Mouse (Mus musculus) lung, embryonic 15.5 days (tissue): ENCODE results near the gene Mmrn2. TPM values are rescaled to one million over a fixed set of nuclear protein-coding genes. Genes with fewer than 3 reads are reported as not detected.
A peak's percentile ranks its signal among the peaks of the same experiment; 100 is the strongest.

Source experiments
- ATAC-seq: fragments of 200-750 bp; cut with Nextera tagmentation; 2 replicates; pipeline ENCODE4 v1.8.0; 2017; ENCODE audit warnings: moderate number of reproducible peaks, borderline replicate concordance; ENCODE audit not compliant: low FRiP score, low TSS enrichment; ENCODE audit errors: extremely low read depth
- H3K27ac ChIP-seq: fragments of 300-500 bp; sonication (generic); 2 replicates; pipeline ENCODE4 v1.5.1; 2015; ENCODE audit warnings: moderate library complexity, mild to moderate bottlenecking, inconsistent platforms
- H3K27me3 ChIP-seq: fragments of 300-500 bp; sonication (generic); 2 replicates; pipeline ENCODE4 v1.6.1; 2015; ENCODE audit warnings: inconsistent platforms
- H3K36me3 ChIP-seq: fragments of 300-500 bp; sonication (generic); 2 replicates; pipeline ENCODE4 v1.6.1; 2015; ENCODE audit warnings: inconsistent platforms
- H3K4me1 ChIP-seq: fragments of 300-500 bp; sonication (generic); 2 replicates; pipeline ENCODE4 v1.6.1; 2015; ENCODE audit warnings: inconsistent platforms
- H3K4me2 ChIP-seq: fragments of 300-500 bp; sonication (generic); 2 replicates; pipeline ENCODE4 v1.6.1; 2015; ENCODE audit warnings: inconsistent platforms, mild to moderate bottlenecking, moderate library complexity
- H3K4me3 ChIP-seq: fragments of 300-500 bp; sonication (generic); 2 replicates; pipeline ENCODE4 v1.5.1; 2015; ENCODE audit warnings: mild to moderate bottlenecking, inconsistent platforms
- H3K9ac ChIP-seq: fragments of 300-500 bp; sonication (generic); 2 replicates; pipeline ENCODE4 v1.6.1; 2015; ENCODE audit warnings: inconsistent platforms
- H3K9me3 ChIP-seq: fragments of 300-500 bp; sonication (generic); 2 replicates; pipeline ENCODE4 v1.6.1; 2016; ENCODE audit warnings: inconsistent platforms
- WGBS: fragments of 180-500 bp; shearing (Covaris S2); methylation state at CpG from one replicate; pipeline ENCODE4 v1.1.7; 2015; 5-methylcytosine and 5-hydroxymethylcytosine counted together
- polyA plus RNA-seq: library from polyadenylated mRNA; unstranded; fragments of >200 nt; fragmentation: Nextera tagmentation; extraction: Ambion mirVana; gene quantifications from 2 replicates; pipeline ENCODE4 v1.2.1, GENCODE M21; 2015

Gene Mmrn2
- 12.7 and 14.3 TPM in 2 replicates for polyA plus RNA-seq

DNA sequence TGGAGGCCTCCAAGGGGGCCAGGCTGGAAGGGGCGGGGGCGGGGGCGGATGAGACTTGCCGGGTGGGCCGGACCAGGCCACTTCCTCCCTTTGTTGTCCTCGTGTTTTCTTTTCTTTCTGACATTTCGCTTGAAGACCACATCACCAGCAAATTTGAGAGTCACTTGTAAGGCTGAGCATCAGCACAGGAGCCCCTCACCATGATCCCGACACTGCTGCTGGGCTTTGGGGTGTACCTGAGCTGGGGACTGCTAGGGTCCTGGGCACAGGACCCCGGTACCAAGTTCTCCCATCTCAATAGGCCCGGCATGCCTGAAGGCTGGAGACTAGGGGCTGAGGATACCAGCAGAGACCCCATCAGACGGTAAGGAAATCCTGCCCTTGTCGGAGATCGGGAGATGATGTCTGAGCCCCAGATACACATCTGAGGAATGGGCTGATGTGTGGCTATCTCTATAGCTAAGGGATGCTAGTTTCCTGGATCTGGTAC is at the start of gene Mmrn2:
Gene Mmrn2 (plus strand): TSS at position 51 of the 490 bp plus-strand sequence.
- ATAC-seq = no peak
- Histone ChIP-seq H3K9ac (no peak within 1 kb of the TSS), H3K27ac (peak within 1 kb of the TSS; percentile 10; the same call in 1 of the 2 replicates)

DNA sequence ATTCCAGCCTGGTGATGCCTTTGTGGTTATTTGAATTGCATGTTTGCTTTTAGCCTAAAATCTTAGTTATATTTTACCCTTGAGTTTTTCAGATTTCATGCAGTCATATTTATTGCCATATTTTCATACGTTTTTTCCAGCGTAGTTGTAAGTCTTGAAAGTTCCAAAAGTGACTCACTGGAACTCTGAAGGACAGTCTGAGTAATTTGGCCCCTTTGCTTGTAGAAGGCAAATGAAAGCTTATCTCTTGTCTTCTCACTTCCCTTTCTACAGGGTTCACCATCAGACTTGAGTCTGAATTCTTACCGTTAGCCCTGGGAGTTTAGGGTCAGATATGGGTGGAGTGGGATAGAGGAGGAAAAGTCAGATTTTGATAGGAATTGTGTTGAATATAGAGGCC is 48.7 kb upstream of the Mmrn2 start:
- Histone ChIP-seq H3K4me3 (no peak overlapping the region), H3K27ac (no peak overlapping the region), H3K27me3 (no peaks in the 10 kb centered on the region), H3K9me3 (no peaks in the 10 kb centered on the region), H3K9ac (no peak overlapping the region), H3K36me3 (peaks cover 40% of the 10 kb centered on the region), H3K4me1 (no peaks in the 10 kb centered on the region), H3K4me2 (no peak overlapping the region)
- ATAC-seq = no peak
- 82% methylated on average over 3 of the region's 3 CpGs for WGBS

More for the DNA sequence above, at the start of gene Mmrn2:
- Histone ChIP-seq H3K9me3 (no peaks in the 10 kb centered on the region), H3K36me3 (no peaks in the 10 kb centered on the region), H3K4me1 (peaks cover 23% of the 10 kb centered on the region), H3K4me2 (peak within 1 kb of the TSS; percentile 45), H3K27me3 (no peaks in the 10 kb centered on the region), H3K4me3 (peak within 1 kb of the TSS; percentile 33)
- 73% methylated on average over 13 of the region's 13 CpGs for WGBS

DNA sequence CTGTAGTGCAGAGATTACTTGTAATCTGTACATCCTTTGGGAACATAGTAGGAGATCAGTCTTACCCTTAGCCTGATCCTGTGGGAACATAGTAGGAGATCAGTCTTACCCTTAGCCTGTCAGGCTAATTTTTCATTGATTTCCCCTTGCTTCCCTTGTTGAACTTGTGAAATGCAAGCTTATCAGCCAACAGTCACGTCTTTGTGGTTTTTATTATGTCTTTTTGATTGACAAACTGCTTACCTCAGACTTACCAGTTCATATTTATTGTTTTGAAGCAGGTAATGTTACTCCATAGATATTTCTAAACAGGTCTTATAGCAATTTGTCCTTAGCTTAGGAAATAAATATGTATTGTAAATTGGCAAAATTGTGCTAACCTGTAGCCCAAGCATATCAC is 47.6 kb upstream of the Mmrn2 start:
- H3K4me3 ChIP-seq = no peak overlapping the region

DNA sequence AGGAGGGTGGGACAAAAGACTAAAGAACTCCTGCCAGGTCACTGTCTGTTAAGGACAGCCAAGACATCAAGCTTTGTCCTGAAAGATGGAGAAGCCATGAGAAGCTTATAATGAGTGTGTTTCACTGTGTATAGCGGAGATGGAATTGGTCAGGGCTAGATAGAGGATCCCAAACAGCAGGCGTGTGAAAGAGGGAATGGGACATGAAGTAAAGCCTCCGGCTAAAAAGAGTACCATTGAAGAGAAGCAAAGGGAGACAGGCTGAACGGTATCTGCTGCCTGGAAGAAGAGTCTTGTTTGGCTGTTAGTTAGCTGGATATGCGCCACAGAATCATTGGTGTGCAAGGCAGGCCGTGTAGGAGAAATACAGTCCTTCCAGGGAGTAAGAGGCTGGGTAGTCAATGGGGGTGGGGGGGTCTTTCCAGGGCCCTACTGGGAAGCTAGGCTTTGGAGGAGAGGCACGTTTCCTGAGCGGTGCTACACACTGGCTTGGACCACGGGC is 44.6 kb upstream of the Mmrn2 start:
- Histone ChIP-seq H3K36me3 (peaks cover 56% of the 10 kb centered on the region), H3K4me1 (no peaks in the 10 kb centered on the region), H3K9me3 (no peaks in the 10 kb centered on the region), H3K27me3 (no peaks in the 10 kb centered on the region), H3K9ac (no peak overlapping the region), H3K4me3 (no peak overlapping the region), H3K27ac (no peak overlapping the region), H3K4me2 (no peak overlapping the region)
- WGBS = 90% methylated on average over 9 of the region's 9 CpGs
- ATAC-seq = no peak

More for the DNA sequence above, 47.6 kb upstream of the Mmrn2 start:
- WGBS = 65% methylated on average over 1 of the region's 1 CpGs
- Histone ChIP-seq H3K4me1 (no peaks in the 10 kb centered on the region), H3K27ac (no peak overlapping the region), H3K27me3 (no peaks in the 10 kb centered on the region), H3K4me2 (no peak overlapping the region), H3K9ac (no peak overlapping the region), H3K9me3 (no peaks in the 10 kb centered on the region), H3K36me3 (peaks cover 46% of the 10 kb centered on the region)
- ATAC-seq = no peak

DNA sequence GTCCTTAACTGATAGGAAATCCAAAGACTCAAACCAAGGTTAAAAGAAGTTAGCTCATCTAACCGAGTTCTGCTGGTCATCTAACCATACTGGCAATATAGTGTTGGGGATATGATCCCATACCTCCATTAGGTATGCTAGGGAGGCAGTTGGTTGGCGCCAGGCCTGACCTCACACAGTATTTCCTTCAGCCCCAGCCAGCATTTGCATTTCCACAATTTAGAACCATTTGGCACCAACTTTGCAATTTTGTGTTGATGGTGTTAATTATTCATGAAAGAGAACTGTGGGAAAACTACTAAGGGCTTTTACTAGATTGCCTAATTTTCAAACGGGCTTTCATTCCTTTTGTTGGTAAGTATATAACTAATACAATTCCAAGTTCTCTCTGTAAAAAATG is 43.4 kb upstream of the Mmrn2 start:
- Histone ChIP-seq H3K9me3 (no peaks in the 10 kb centered on the region), H3K4me1 (no peaks in the 10 kb centered on the region), H3K27ac (no peak overlapping the region), H3K4me2 (no peak overlapping the region), H3K36me3 (peaks cover 68% of the 10 kb centered on the region), H3K4me3 (no peak overlapping the region), H3K27me3 (no peaks in the 10 kb centered on the region), H3K9ac (no peak overlapping the region)
- no peak for ATAC-seq
- 79% methylated on average over 3 of the region's 3 CpGs for WGBS

DNA sequence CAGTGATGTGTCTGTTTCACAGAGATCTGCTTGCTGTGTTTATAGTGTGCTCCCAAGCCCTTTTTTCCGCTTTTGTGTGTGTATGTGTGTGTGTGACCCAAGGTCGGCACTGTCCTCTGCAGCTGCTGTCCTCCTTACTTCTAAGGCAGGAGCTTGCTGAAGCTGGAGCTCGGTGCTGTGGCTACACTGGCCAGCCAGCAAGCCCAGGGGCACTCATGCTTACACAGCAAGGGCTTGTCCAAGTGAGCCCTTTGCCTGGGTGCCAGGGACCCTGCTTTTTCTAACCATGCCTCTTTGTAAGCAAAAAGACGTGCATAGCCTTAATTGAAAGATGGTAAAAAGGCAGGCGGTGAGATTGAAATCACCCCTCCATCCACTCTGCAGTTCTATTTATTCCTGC is 42.8 kb upstream of the Mmrn2 start:
- no peak overlapping the region for H3K4me3 ChIP-seq
- no peak for ATAC-seq
- no peaks in the 10 kb centered on the region for H3K9me3 ChIP-seq
- H3K9ac ChIP-seq = no peak overlapping the region
- H3K36me3 ChIP-seq = peaks cover 72% of the 10 kb centered on the region
- H3K27ac ChIP-seq = no peak overlapping the region
- no peaks in the 10 kb centered on the region for H3K27me3 ChIP-seq
- 87% methylated on average over 5 of the region's 5 CpGs for WGBS
- no peaks in the 10 kb centered on the region for H3K4me1 ChIP-seq
- no peak overlapping the region for H3K4me2 ChIP-seq

DNA sequence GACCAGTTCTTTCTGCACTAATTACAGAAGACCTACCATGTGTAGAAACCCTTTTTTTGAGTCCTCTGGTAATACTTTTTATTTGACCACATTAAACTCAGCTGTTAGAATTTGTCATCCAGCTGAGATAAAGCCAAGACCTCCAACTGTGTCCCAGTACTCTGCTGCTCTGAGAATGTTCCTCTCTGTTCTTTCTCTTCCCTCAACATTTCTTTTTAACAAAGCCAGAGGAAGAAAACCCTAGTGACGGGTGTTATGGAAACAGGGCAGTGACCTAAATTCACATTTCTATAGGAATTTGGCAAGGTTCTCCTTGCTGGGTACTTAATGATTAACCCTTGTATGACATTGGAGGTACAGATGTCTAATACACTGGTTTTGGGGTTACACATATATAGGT is 35.8 kb upstream of the Mmrn2 start:
- peaks cover 76% of the 10 kb centered on the region for H3K36me3 ChIP-seq

DNA sequence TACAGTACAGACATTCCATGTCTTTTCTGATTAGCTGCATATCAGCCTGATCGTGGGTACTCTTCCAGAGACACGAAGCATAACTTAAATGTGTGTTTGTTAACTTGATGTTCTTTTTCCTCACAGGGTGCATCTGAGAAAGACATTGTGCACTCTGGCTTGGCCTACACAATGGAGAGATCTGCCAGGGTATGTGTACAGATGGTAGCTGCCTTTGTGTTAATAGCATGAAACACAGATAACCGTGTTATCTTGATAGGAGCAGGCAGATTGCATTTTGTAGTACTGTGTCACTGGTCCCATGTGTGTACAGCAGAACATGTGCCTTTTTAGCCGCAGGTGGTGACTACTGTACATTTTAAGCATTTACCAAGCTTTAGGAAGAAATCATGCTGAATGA is 33.3 kb upstream of the Mmrn2 start:
- Histone ChIP-seq H3K4me2 (no peak overlapping the region), H3K4me3 (no peak overlapping the region), H3K9ac (no peak overlapping the region), H3K9me3 (no peaks in the 10 kb centered on the region), H3K27ac (no peak overlapping the region), H3K36me3 (peaks cover 52% of the 10 kb centered on the region), H3K27me3 (no peaks in the 10 kb centered on the region), H3K4me1 (no peaks in the 10 kb centered on the region)
- ATAC-seq = no peak
- WGBS = 82% methylated on average over 4 of the region's 4 CpGs

More for the DNA sequence above, 35.8 kb upstream of the Mmrn2 start:
- WGBS = 49% methylated on average over 1 of the region's 1 CpGs
- Histone ChIP-seq H3K27ac (no peak overlapping the region), H3K27me3 (no peaks in the 10 kb centered on the region), H3K9ac (no peak overlapping the region), H3K9me3 (no peaks in the 10 kb centered on the region), H3K4me3 (no peak overlapping the region), H3K4me2 (no peak overlapping the region), H3K4me1 (no peaks in the 10 kb centered on the region)
- no peak for ATAC-seq

DNA sequence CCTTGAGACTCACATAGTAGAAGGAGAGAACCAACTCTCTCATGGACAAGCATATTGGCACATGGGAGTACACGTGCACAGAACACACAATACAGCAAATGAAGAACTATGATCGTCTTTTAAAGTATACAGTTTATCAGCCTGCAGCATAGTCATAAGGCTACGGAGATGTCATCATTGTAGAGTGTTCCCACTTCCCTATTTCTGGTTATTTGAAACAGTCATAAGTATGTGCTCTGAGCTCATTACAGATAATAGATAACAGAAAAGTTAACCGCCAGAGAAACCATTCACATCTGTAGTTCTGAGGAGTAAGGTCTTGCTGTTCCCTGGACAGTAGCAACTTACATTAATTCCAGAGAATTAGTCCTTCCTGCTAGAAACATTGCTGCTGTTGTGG is 32.2 kb upstream of the Mmrn2 start:
- H3K36me3 ChIP-seq = peaks cover 43% of the 10 kb centered on the region
- no peaks in the 10 kb centered on the region for H3K4me1 ChIP-seq
- ATAC-seq = no peak
- H3K27me3 ChIP-seq = no peaks in the 10 kb centered on the region
- H3K27ac ChIP-seq = no peak overlapping the region
- H3K9ac ChIP-seq = no peak overlapping the region
- WGBS = 79% methylated on average over 4 of the region's 4 CpGs
- no peaks in the 10 kb centered on the region for H3K9me3 ChIP-seq
- H3K4me3 ChIP-seq = no peak overlapping the region
- no peak overlapping the region for H3K4me2 ChIP-seq

DNA sequence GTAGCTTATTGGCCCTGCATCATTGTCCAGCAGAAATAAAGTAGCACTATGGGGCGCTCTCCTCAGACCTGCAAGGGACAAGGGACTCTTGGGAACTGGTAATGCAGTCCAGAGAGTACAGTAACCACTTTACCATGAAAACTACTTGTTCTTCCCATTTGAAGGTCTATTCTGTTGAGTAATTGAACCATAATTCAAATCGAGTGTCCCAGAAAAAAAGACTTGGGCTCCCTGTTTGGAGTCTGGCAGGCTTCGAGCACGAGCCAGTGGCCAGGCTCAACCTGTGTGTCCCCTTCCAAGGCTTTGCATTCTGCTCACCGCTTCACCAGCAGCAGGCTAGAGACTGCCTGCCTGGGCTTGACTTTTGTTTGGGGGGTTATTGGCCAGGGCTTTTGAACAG is 30.9 kb upstream of the Mmrn2 start:
- ATAC-seq = no peak
- 89% methylated on average over 5 of the region's 5 CpGs for WGBS
- H3K36me3 ChIP-seq = peaks cover 34% of the 10 kb centered on the region
- no peaks in the 10 kb centered on the region for H3K4me1 ChIP-seq
- no peak overlapping the region for H3K4me3 ChIP-seq
- H3K9me3 ChIP-seq = no peaks in the 10 kb centered on the region
- H3K9ac ChIP-seq = no peak overlapping the region
- H3K27me3 ChIP-seq = no peaks in the 10 kb centered on the region
- no peak overlapping the region for H3K27ac ChIP-seq
- H3K4me2 ChIP-seq = no peak overlapping the region

DNA sequence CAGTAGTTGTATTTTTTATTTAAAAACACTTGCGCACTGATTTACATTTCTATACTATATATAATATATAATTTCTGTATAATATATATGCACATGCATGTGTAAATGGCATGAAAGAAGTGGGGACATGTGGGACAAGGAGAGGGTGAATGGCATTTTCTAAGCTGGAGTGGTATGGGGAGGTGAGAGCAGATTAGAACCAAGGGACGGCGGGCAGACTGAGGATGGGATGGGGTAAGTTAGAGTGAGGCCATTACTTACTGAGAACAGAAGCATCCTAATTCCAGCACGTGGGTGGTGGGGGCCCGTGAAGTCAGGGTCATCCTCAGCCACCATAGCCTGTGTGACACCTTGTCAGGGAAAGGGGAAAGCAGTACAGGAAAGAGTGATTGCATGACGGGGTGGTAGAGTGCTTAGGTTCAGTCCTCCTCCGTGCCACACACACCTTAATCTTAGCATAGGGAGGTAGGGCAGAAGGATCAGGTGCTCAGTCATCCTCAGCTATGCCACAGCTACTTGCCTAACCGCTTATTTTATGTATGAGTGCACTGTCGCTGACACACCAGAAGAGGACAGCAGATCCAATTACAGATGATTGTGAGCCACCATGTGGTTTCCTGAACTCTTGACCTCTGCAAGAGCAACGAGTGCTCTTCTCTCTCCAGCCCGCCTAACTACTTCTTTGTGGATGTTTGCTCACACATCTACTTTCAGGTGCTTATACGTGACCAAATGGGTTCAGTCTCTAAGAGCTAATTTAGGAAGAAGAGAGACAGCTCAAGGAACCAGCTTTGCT is 29.3 kb upstream of the Mmrn2 start:
- H3K4me1 ChIP-seq = no peaks in the 10 kb centered on the region
- WGBS = 48% methylated on average over 12 of the region's 12 CpGs
- H3K4me2 ChIP-seq = no peak overlapping the region
- peaks cover 23% of the 10 kb centered on the region for H3K36me3 ChIP-seq
- no peaks in the 10 kb centered on the region for H3K27me3 ChIP-seq
- no peak overlapping the region for H3K4me3 ChIP-seq
- no peak overlapping the region for H3K27ac ChIP-seq
- no peak for ATAC-seq
- no peaks in the 10 kb centered on the region for H3K9me3 ChIP-seq
- H3K9ac ChIP-seq = no peak overlapping the region

DNA sequence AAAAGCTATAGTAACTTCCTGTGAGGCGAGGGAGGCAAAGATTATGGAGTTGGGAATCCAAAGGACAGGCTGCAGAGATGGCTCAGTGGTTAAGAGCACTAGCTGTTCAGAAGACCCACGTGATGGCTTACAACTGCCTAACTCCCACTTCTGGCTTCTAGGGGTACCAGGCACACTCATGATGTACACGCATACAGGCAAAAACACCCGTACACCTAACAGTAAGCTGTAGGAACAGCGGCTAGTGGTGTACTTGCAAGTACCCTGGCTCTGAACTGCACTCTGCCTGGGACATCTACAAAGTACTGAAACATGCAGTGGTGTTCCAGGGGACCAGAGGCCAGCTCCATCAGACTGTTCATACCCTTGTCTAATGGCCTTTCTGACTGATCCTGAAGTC is 28.2 kb upstream of the Mmrn2 start:
- ATAC-seq = no peak
- no peak overlapping the region for H3K4me3 ChIP-seq
- H3K4me2 ChIP-seq = no peak overlapping the region
- WGBS = 90% methylated on average over 5 of the region's 5 CpGs
- H3K27me3 ChIP-seq = no peaks in the 10 kb centered on the region
- H3K4me1 ChIP-seq = no peaks in the 10 kb centered on the region
- no peak overlapping the region for H3K27ac ChIP-seq
- H3K36me3 ChIP-seq = peaks cover 13% of the 10 kb centered on the region
- H3K9me3 ChIP-seq = no peaks in the 10 kb centered on the region
- no peak overlapping the region for H3K9ac ChIP-seq
